Mouse (Mus musculus): ENCODE measurements at regions not wholly inside any gene's neighbourhood (a gene's known extent, or its start where the extent isn't known, plus 50 kb on each side); places are given as distances from the start of the nearest gene placed in this dataset.

GRCm38 (mm10) chr11:34153749-34154525 lies 54.0 kb downstream of the Foxi1 start:
- DNase-seq (ENCODE audit: low spot score in 2 of 2) = no peak

DNA sequence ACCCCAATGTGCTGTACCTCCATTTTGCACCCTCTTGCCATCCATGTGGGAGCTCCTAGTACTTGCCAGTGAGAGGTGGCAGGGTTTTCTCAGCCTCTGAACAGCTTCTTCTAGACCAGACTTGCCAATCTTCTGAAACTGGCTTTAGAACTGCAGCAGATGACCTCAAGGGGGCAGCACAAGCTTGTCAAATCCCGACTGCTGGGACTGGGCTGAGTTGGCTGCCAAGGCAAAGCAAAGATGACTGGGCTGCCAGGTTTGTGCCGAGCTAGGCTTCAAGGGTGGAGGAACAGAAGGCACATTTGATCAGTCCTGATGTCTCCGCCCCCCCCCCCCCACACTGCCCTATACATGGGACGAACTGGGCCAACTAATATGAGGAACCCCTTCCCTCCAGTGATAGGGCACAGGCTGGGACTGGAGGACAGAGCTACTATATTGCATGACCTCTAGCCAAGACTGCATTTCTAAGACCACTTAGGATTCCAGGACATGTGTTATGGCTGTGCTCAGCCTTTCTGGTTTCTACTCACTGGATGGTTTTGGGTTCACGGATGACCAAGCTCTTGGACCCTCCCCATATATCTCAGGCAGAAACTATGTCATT lies 51.1 kb upstream of the 4930469K13Rik start:
- DNase-seq (ENCODE audit: low spot score in 2 of 2) = peak; percentile 84 to 91
